Mouse (Mus musculus): ENCODE measurements around the gene Pdgfc.

Pdgfc gene

DNA sequence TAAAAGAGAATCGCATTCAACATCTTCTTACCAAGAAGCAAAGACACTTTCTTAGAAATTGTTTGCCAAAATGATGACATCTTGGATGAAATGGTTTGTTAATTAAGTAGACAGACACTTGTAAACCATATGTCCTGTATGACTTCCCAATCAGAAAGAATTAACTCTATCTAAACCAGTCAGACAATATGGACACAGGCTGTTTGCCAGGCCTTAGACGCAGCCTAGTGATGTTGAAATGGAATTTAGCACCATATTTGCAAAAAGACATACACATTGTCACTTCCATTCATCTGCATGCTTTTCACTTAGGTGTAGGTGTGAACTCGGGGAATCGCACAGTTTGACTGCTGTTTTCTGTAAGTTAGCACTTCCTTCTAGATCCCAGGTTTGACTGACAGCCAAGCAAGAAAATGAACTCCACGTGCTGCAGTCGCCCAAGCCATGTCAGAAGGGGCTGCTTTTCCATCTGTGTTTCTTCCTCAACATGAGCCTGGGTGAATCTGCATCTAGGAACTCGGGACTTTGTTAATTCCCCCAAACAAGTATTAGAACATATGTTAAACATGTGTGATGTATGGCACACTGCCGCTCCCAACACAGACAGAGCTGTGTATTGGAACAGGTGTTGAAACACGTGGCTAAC, 10.5 kb upstream of the Pdgfc start:
- Histone ChIP-seq H3K4me1 (replicated peaks; ENCODE audit: low read depth, low read length) (peaks cover 59% of the 10 kb centered on the region), H3K4me3 (replicated peaks; ENCODE audit: low read length) (no peak overlapping the region)
- TF ChIP-seq CTCF (conservative IDR thresholded peaks at IDR 0.05; ENCODE audit: low read length) (no peak), NANOG (IDR thresholded peaks at IDR 0.05; ENCODE audit: borderline replicate concordance, low read length) (no peak), POU5F1 (IDR thresholded peaks at IDR 0.05; ENCODE audit: borderline replicate concordance, low read length) (no peak)

DNA sequence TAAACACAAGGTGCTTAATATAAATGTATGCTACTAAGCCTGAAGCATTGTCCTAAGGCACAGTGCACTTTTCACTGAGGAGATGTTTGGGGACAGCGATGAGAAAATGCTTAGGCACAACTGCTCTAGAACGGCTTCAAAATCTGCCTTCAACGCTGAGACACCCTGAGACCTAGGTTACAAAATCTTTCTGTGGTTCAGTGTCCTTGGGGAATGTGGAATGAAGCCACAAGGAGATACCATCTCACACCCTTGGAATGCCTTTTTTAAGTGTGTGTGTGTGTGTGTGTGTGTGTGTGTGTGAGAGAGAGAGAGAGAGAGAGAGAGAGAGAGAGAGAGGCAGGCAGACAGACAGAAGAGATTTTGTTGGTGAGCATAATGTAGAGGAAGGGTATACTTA, 7.9 kb upstream of the Pdgfc start:
- Histone ChIP-seq H3K4me3 (replicated peaks; ENCODE audit: low read length) (no peak overlapping the region), H3K9me3 (ENCODE audit: low read length) (no peaks in the 10 kb centered on the region), H3K36me3 (ENCODE audit: insufficient read depth, low read length) (no peaks in the 10 kb centered on the region), H3K4me1 (replicated peaks; ENCODE audit: low read depth, low read length) (peaks cover 59% of the 10 kb centered on the region), H3K27me3 (ENCODE audit: insufficient read depth, low read length) (no peaks in the 10 kb centered on the region)
- TF ChIP-seq CTCF (conservative IDR thresholded peaks at IDR 0.05; ENCODE audit: low read length) (no peak), NANOG (IDR thresholded peaks at IDR 0.05; ENCODE audit: borderline replicate concordance, low read length) (no peak), POU5F1 (IDR thresholded peaks at IDR 0.05; ENCODE audit: borderline replicate concordance, low read length) (no peak)

More for the DNA sequence above, 10.5 kb upstream of the Pdgfc start:
- no peaks in the 10 kb centered on the region for H3K27me3 ChIP-seq (ENCODE audit: insufficient read depth, low read length)
- H3K9me3 ChIP-seq (ENCODE audit: low read length): no peaks in the 10 kb centered on the region
- H3K36me3 ChIP-seq (ENCODE audit: insufficient read depth, low read length): no peaks in the 10 kb centered on the region

DNA sequence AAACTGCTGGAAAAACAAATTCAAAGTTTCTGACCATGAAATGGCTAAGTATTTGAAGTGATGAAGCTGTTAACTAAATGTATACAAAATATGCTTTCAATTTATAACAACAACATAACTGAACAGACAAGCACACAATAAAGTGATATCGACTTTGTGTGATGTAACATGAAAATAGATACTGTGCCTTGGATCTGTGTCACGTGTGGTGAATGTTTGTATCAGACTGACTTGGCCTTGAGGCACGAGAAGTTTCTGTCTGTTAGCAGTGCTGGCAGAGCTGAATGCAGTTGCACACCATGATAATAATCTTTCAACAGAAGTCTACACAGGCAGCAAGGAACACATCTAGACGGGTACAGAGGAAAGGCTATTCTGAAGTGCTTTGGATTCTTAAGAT, 6.9 kb upstream of the Pdgfc start:
- H3K4me3 ChIP-seq (replicated peaks; ENCODE audit: low read length): no peak overlapping the region
- no peaks in the 10 kb centered on the region for H3K36me3 ChIP-seq (ENCODE audit: insufficient read depth, low read length)
- H3K9me3 ChIP-seq (ENCODE audit: low read length): no peaks in the 10 kb centered on the region
- H3K27me3 ChIP-seq (ENCODE audit: insufficient read depth, low read length): no peaks in the 10 kb centered on the region
- TF ChIP-seq POU5F1 (IDR thresholded peaks at IDR 0.05; ENCODE audit: borderline replicate concordance, low read length): no peak
- no peak for TF ChIP-seq CTCF (conservative IDR thresholded peaks at IDR 0.05; ENCODE audit: low read length)
- TF ChIP-seq NANOG (IDR thresholded peaks at IDR 0.05; ENCODE audit: borderline replicate concordance, low read length): no peak
- peaks cover 66% of the 10 kb centered on the region for H3K4me1 ChIP-seq (replicated peaks; ENCODE audit: low read depth, low read length)

DNA sequence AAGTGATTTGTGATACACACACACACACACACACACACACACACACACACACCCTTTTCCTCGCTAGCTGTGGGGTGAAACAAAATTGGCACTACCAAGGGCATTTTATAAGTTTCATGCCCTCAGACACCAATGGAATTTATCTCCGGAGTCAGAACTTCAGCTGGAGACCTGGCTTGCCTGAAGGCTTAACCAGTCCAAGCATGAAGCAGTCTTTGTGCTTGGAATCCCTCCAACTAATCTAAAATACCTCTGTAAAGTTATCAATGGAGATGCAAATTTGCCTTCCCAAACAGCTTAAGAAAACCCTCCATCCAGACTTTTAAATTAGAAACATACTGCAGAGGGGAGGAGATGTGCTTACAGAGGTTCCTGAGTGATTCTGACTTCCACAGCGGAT, 6.3 kb upstream of the Pdgfc start:
- no peak overlapping the region for H3K4me3 ChIP-seq (replicated peaks; ENCODE audit: low read length)
- TF ChIP-seq CTCF (conservative IDR thresholded peaks at IDR 0.05; ENCODE audit: low read length) (no peak), POU5F1 (IDR thresholded peaks at IDR 0.05; ENCODE audit: borderline replicate concordance, low read length) (no peak)
- no peaks in the 10 kb centered on the region for H3K9me3 ChIP-seq (ENCODE audit: low read length)
- no peaks in the 10 kb centered on the region for H3K27me3 ChIP-seq (ENCODE audit: insufficient read depth, low read length)
- no peaks in the 10 kb centered on the region for H3K36me3 ChIP-seq (ENCODE audit: insufficient read depth, low read length)
- H3K4me1 ChIP-seq (replicated peaks; ENCODE audit: low read depth, low read length): peaks cover 72% of the 10 kb centered on the region

DNA sequence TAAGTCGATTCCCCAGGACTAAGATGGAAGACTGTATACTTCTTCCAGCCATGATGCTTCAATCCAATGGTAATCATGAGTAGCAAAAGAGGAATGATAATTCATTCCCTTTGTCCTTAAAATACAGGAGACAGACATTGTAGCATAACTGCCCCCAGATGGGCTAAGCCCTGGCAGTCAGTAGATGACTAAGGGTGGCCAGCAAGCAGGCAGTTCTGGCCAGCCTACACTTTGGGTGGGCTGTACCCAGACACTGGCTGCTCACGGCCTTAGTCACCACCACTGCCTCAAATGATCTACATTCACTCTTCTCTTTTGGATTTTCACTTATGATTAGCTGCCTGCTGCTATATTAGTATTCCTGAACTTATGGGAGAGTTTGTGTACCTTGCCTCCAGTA, 5.9 kb upstream of the Pdgfc start:
- no peaks in the 10 kb centered on the region for H3K36me3 ChIP-seq (ENCODE audit: insufficient read depth, low read length)
- TF ChIP-seq NANOG (IDR thresholded peaks at IDR 0.05; ENCODE audit: borderline replicate concordance, low read length) (no peak), POU5F1 (IDR thresholded peaks at IDR 0.05; ENCODE audit: borderline replicate concordance, low read length) (no peak), CTCF (conservative IDR thresholded peaks at IDR 0.05; ENCODE audit: low read length) (no peak)

GRCm38 (mm10) chr3:81032014-81032413, 4.2 kb upstream of the Pdgfc start:
- TF ChIP-seq NANOG (IDR thresholded peaks at IDR 0.05; ENCODE audit: borderline replicate concordance, low read length) (no peak), CTCF (conservative IDR thresholded peaks at IDR 0.05; ENCODE audit: low read length) (no peak), POU5F1 (IDR thresholded peaks at IDR 0.05; ENCODE audit: borderline replicate concordance, low read length) (no peak)
- Histone ChIP-seq H3K4me3 (replicated peaks; ENCODE audit: low read length) (no peak overlapping the region), H3K27me3 (ENCODE audit: insufficient read depth, low read length) (no peaks in the 10 kb centered on the region)

More for the DNA sequence above, 5.9 kb upstream of the Pdgfc start:
- H3K9me3 ChIP-seq (ENCODE audit: low read length): no peaks in the 10 kb centered on the region
- H3K4me1 ChIP-seq (replicated peaks; ENCODE audit: low read depth, low read length): peaks cover 76% of the 10 kb centered on the region
- no peaks in the 10 kb centered on the region for H3K27me3 ChIP-seq (ENCODE audit: insufficient read depth, low read length)
- no peak overlapping the region for H3K4me3 ChIP-seq (replicated peaks; ENCODE audit: low read length)

GRCm38 (mm10) chr3:81034336-81035102, 1.7 kb upstream of the Pdgfc start:
- Histone ChIP-seq H3K9me3 (ENCODE audit: low read length) (no peaks in the 10 kb centered on the region), H3K4me1 (replicated peaks; ENCODE audit: low read depth, low read length) (peaks cover 76% of the 10 kb centered on the region), H3K4me3 (replicated peaks; ENCODE audit: low read length) (peak overlapping the region; percentile 35; the same call in 1 of the 2 replicates), H3K36me3 (ENCODE audit: insufficient read depth, low read length) (no peaks in the 10 kb centered on the region), H3K27me3 (ENCODE audit: insufficient read depth, low read length) (no peaks in the 10 kb centered on the region)
- no peak for TF ChIP-seq CTCF (conservative IDR thresholded peaks at IDR 0.05; ENCODE audit: low read length)
- TF ChIP-seq POU5F1 (IDR thresholded peaks at IDR 0.05; ENCODE audit: borderline replicate concordance, low read length): peak; percentile 70; the same call in 1 of the 2 replicates
- peak; percentile 89 for TF ChIP-seq NANOG (IDR thresholded peaks at IDR 0.05; ENCODE audit: borderline replicate concordance, low read length)

More at GRCm38 (mm10) chr3:81032014-81032413, 4.2 kb upstream of the Pdgfc start:
- Histone ChIP-seq H3K9me3 (ENCODE audit: low read length) (no peaks in the 10 kb centered on the region), H3K36me3 (ENCODE audit: insufficient read depth, low read length) (no peaks in the 10 kb centered on the region), H3K4me1 (replicated peaks; ENCODE audit: low read depth, low read length) (peaks cover 74% of the 10 kb centered on the region)

- peak overlapping the region; percentile 91 for H3K4me3 ChIP-seq (replicated peaks; ENCODE audit: low read length)
- H3K27me3 ChIP-seq (ENCODE audit: insufficient read depth, low read length): no peaks in the 10 kb centered on the region
- TF ChIP-seq CTCF (conservative IDR thresholded peaks at IDR 0.05; ENCODE audit: low read length): no peak
- no peak for TF ChIP-seq POU5F1 (IDR thresholded peaks at IDR 0.05; ENCODE audit: borderline replicate concordance, low read length)
- TF ChIP-seq NANOG (IDR thresholded peaks at IDR 0.05; ENCODE audit: borderline replicate concordance, low read length): no peak
- H3K9me3 ChIP-seq (ENCODE audit: low read length): no peaks in the 10 kb centered on the region
- H3K36me3 ChIP-seq (ENCODE audit: insufficient read depth, low read length): 0 out of 2 replicates have a peak, but pooled peaks cover 8% of the 10 kb centered on the region
- H3K4me1 ChIP-seq (replicated peaks; ENCODE audit: low read depth, low read length): peaks cover 76% of the 10 kb centered on the region
These were observed 517 bp downstream of the Pdgfc start for GRCm38 (mm10) chr3:81036554-81037311.

Measured in E14TG2a.4 (cell line).